Mouse (Mus musculus): ENCODE results near the gene Gpx2. TPM values are rescaled to one million over a fixed set of nuclear protein-coding genes. Genes with fewer than 3 reads are reported as not detected.

Gpx2 gene
- under 1 TPM in 1 of 2 experiments, not detected in 1; 0.80 TPM for total RNA-seq (2021)
- long read RNA-seq, experiment 1: 0 reads
- long read RNA-seq, experiment 2: 0 reads

- no peak for DNase-seq
These were observed at the start of gene Gpx2 for GRCm38 (mm10) chr12:76795350-76795749. Gpx2 (minus strand) TSS chr12:76795554.

- DNase-seq: no peak
These were observed 49.1 kb upstream of the Gpx2 start for GRCm38 (mm10) chr12:76844346-76845061.

GRCm38 (mm10) chr12:76840081-76840480, 44.7 kb upstream of the Gpx2 start:
- DNase-seq: no peak

GRCm38 (mm10) chr12:76839298-76839697, 43.9 kb upstream of the Gpx2 start:
- no peak for DNase-seq

GRCm38 (mm10) chr12:76837844-76838650, 42.7 kb upstream of the Gpx2 start:
- DNase-seq: no peak

GRCm38 (mm10) chr12:76837101-76837843, 41.9 kb upstream of the Gpx2 start:
- peak; percentile 98 to 99 for DNase-seq

- DNase-seq: peak in 1 of 2 experiments; percentile 39
These were observed 37.4 kb upstream of the Gpx2 start for GRCm38 (mm10) chr12:76832704-76833103.

GRCm38 (mm10) chr12:76825283-76825682, 29.9 kb upstream of the Gpx2 start:
- DNase-seq: no peak

GRCm38 (mm10) chr12:76822651-76823041, 27.3 kb upstream of the Gpx2 start, which contains the start of gene Rab15:
Rab15 (minus strand) TSS chr12:76822908.
- DNase-seq: no peak

- peak; percentile 12 to 24 for DNase-seq
These were observed 26.8 kb upstream of the Gpx2 start for GRCm38 (mm10) chr12:76822002-76822650.

GRCm38 (mm10) chr12:76820615-76821014, 25.3 kb upstream of the Gpx2 start:
- DNase-seq: no peak

GRCm38 (mm10) chr12:76819816-76820215, 24.5 kb upstream of the Gpx2 start:
- DNase-seq: peak in 1 of 2 experiments; percentile 9

- DNase-seq: no peak
These were observed 23.6 kb upstream of the Gpx2 start for GRCm38 (mm10) chr12:76818908-76819307.

GRCm38 (mm10) chr12:76818120-76818519, 22.8 kb upstream of the Gpx2 start:
- DNase-seq: no peak

GRCm38 (mm10) chr12:76817176-76817575, 21.8 kb upstream of the Gpx2 start:
- DNase-seq: no peak

GRCm38 (mm10) chr12:76816720-76817119, 21.4 kb upstream of the Gpx2 start:
- DNase-seq: no peak

- DNase-seq: no peak
These were observed 18.8 kb upstream of the Gpx2 start for GRCm38 (mm10) chr12:76814120-76814519.

- DNase-seq: no peak
These were observed 18.2 kb upstream of the Gpx2 start for GRCm38 (mm10) chr12:76813543-76813942.

GRCm38 (mm10) chr12:76811006-76811405, 15.7 kb upstream of the Gpx2 start:
- peak; percentile 17 to 22 for DNase-seq

GRCm38 (mm10) chr12:76810491-76810890, 15.1 kb upstream of the Gpx2 start:
- no peak for DNase-seq

GRCm38 (mm10) chr12:76807796-76808195, 12.4 kb upstream of the Gpx2 start:
- DNase-seq: no peak
